Mouse (Mus musculus): ENCODE measurements around the gene Epha1. TPM values are rescaled to one million over a fixed set of nuclear protein-coding genes. Genes with fewer than 3 reads are reported as not detected.

The Epha1 gene
- total and polyA plus RNA-seq, 3 experiments: not detected

DNA sequence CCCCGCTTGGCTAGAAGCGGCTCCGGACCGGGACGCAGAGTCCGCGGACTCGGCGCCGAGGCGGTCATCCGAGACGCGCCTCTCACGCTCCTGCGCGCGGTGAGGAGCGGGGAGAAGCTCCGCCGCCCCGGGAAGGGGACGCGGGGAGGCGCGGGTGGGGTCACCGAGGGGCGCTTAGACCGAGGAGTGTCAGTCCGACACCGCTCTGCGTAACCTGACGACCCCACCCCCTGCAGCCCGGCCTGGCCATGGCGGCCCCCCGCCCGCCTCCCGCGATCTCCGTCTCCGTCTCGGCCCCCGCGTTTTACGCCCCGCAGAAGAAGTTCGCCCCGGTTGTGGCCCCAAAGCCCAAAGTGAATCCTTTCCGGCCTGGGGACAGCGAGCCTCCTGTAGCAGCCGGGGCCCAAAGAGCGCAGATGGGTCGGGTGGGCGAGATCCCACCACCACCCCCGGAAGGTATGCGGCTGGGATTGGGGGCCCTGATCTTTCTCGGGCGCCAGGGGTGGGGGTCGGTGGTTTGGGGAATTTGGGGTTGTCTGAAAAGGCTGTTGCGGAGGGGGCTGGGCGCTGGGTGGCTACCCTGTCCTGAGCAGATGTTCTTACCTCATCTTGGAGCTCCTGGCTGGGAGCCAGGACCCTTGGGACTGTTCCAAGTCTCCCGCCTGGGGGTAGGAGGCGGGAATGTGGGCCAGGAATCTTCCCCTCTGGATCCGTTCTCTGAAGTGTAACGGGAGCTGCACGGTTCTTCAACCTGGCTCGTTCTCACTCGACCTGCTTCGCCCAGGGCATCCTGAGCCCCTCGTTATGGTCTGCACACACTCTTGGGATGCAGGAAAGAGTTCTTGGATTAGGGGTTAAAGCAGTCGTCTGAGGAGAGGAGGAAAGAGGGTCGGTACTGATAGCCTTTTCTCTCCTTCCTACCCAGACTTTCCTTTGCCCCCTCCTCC lies 22.8 kb downstream of the Epha1 start:
- dilution Hi-C loops (cut with MboI; ENCODE audit: extremely low pct_ligation_motif_present, extremely low pct_unique_long_range_greater_than_20kb, low sequenced_read_pairs): no loop called here
- Histone ChIP-seq H3K9me3 (replicated peaks; ENCODE audit: low read length) (no peaks in the 10 kb centered on the region), H3K4me2 (ENCODE audit: insufficient read depth, low read depth, poor library complexity, severe bottlenecking) (peak overlapping the region; percentile 94), H3K36me3 (replicated peaks in 1 of 2; ENCODE audit: control insufficient read depth in 1 of 2, insufficient read depth in 1 of 2, low read length in 1 of 2) (peaks cover 0 to 10% of the 10 kb centered on the region in 2 experiments), H3K27ac (ENCODE audit: insufficient read depth, low read depth) (no peak overlapping the region), H3K79me2 (replicated peaks; ENCODE audit: control insufficient read depth, extremely low read depth, insufficient read depth, poor library complexity, severe bottlenecking) (no peaks in the 10 kb centered on the region), H3K27me3 (replicated peaks) (no peaks in the 10 kb centered on the region), H3K4me1 (ENCODE audit: control insufficient read depth in 1 of 2, insufficient read depth in 2 of 2) (peaks cover 0 to 11% of the 10 kb centered on the region in 2 experiments; a peak in 2 of 4 replicates), H3K9ac (ENCODE audit: insufficient read depth, low read depth) (peak overlapping the region; percentile 55), H3K4me3 (replicated peaks in 1 of 3; ENCODE audit: low read depth in 2 of 3, low read length in 2 of 3, poor library complexity in 1 of 3) (peak overlapping the region in 2 of 3 experiments; percentile 65 to 67)
- DNase-seq (ENCODE audit: extremely low read depth): no peak
- TF ChIP-seq IRF4 (IDR thresholded peaks at IDR 0.05; ENCODE audit: low read depth, low read length) (no peak), BHLHE40 (IDR thresholded peaks at IDR 0.05; ENCODE audit: low read depth, low read length) (no peak), MAX (IDR thresholded peaks at IDR 0.05; ENCODE audit: low read length) (no peak), RCOR1 (conservative IDR thresholded peaks at IDR 0.05; ENCODE audit: low read depth, low read length) (no peak), HCFC1 (IDR thresholded peaks at IDR 0.05; ENCODE audit: low read depth, low read length) (no peak), USF2 (conservative IDR thresholded peaks at IDR 0.05; ENCODE audit: low read depth, low read length) (no peak), MAFK (IDR thresholded peaks at IDR 0.05; ENCODE audit: insufficient replicate concordance, low read length) (no peak), KAT2A (IDR thresholded peaks at IDR 0.05; ENCODE audit: insufficient replicate concordance, low read length) (no peak), JUN (IDR thresholded peaks at IDR 0.05; ENCODE audit: insufficient read depth, low read depth, low read length) (no peak), MXI1 (IDR thresholded peaks at IDR 0.05; ENCODE audit: low read depth, low read length) (no peak), ZC3H11A (IDR thresholded peaks at IDR 0.05; ENCODE audit: low read depth, low read length) (no peak), NELFE (IDR thresholded peaks at IDR 0.05; ENCODE audit: low read depth, low read length) (no peak)
- in situ Hi-C loops (cut with MboI; ENCODE audit: low pct_ligation_motif_present, low pct_unique_long_range_greater_than_20kb, low sequenced_read_pairs): no loop called here

- Histone ChIP-seq H3K9me3 (replicated peaks; ENCODE audit: low read length) (no peaks in the 10 kb centered on the region), H3K4me1 (ENCODE audit: control insufficient read depth in 1 of 2, insufficient read depth in 2 of 2) (peaks cover 0 to 14% of the 10 kb centered on the region in 2 experiments; a peak in 2 of 4 replicates), H3K27me3 (replicated peaks) (no peaks in the 10 kb centered on the region), H3K79me2 (replicated peaks; ENCODE audit: control insufficient read depth, extremely low read depth, insufficient read depth, poor library complexity, severe bottlenecking) (no peaks in the 10 kb centered on the region), H3K36me3 (replicated peaks in 1 of 2; ENCODE audit: control insufficient read depth in 1 of 2, insufficient read depth in 1 of 2, low read length in 1 of 2) (peaks cover 0 to 7% of the 10 kb centered on the region in 2 experiments), H3K4me2 (ENCODE audit: insufficient read depth, low read depth, poor library complexity, severe bottlenecking) (peak within 1 kb of the TSS; percentile 94), H3K4me3 (replicated peaks in 1 of 3; ENCODE audit: low read depth in 2 of 3, low read length in 2 of 3, poor library complexity in 1 of 3) (peak within 1 kb of the TSS; percentile 57 to 67 (median 65)), H3K27ac (ENCODE audit: insufficient read depth, low read depth) (no peak within 1 kb of the TSS), H3K9ac (ENCODE audit: insufficient read depth, low read depth) (peak within 1 kb of the TSS; percentile 55)
- peak; percentile 74 for DNase-seq (ENCODE audit: extremely low read depth)
- in situ Hi-C loops (cut with MboI; ENCODE audit: low pct_ligation_motif_present, low pct_unique_long_range_greater_than_20kb, low sequenced_read_pairs): loop anchor here (25.0 kb wide), 1 partner anchor 238 kb away; the partner anchor contains the start of gene Tcaf3
- dilution Hi-C loops (cut with MboI; ENCODE audit: extremely low pct_ligation_motif_present, extremely low pct_unique_long_range_greater_than_20kb, low sequenced_read_pairs): no loop called here
- TF ChIP-seq MXI1 (IDR thresholded peaks at IDR 0.05; ENCODE audit: low read depth, low read length) (peak; percentile 71; the same call in 1 of the 2 replicates), POLR2A (IDR thresholded peaks at IDR 0.05; ENCODE audit: low read depth, low read length) (peak; percentile 62), ELF1 (IDR thresholded peaks at IDR 0.05; ENCODE audit: low read depth, low read length) (peak; percentile 44; the same call in 1 of the 2 replicates), SIN3A (IDR thresholded peaks at IDR 0.05; ENCODE audit: low read length) (no peak), NELFE (IDR thresholded peaks at IDR 0.05; ENCODE audit: low read depth, low read length) (peak; percentile 9; the same call in 1 of the 2 replicates), CHD1 (IDR thresholded peaks at IDR 0.05; ENCODE audit: low read depth, low read length) (no peak), CTCF (conservative IDR thresholded peaks at IDR 0.05 in 1 of 2, IDR thresholded peaks at IDR 0.05 in 1 of 2; ENCODE audit: low read depth in 2 of 2, low read length in 2 of 2) (peak in 1 of 2 experiments; percentile 16; a peak in 1 of 4 replicates), TBP (conservative IDR thresholded peaks at IDR 0.05; ENCODE audit: low read depth, low read length) (no peak), MAZ (IDR thresholded peaks at IDR 0.05; ENCODE audit: low read depth, low read length) (peak; percentile 69; the same call in 1 of the 2 replicates), USF1 (IDR thresholded peaks at IDR 0.05; ENCODE audit: low read depth, low read length) (0 out of 2 replicates have a peak, but pooled peaks have one; percentile 5), MAX (IDR thresholded peaks at IDR 0.05; ENCODE audit: low read length) (peak; percentile 54; the same call in 1 of the 2 replicates)
Observed at GRCm38 (mm10) chr6:42349426-42350020, 23.5 kb downstream of the Epha1 start, which contains the start of gene Zyx. Gene Zyx (plus strand): TSS chr6:42349630.

Measured in CH12.LX (cell line).